Mouse (Mus musculus) ES-CJ7 (cell line): ENCODE measurements around the gene Fubp1.

Experiments
- DNase-seq: peaks from one replicate; pipeline ENCODE4 v3.0.0; 2011; ENCODE audit warnings: low read depth, low spot score

Gene Fubp1

DNA sequence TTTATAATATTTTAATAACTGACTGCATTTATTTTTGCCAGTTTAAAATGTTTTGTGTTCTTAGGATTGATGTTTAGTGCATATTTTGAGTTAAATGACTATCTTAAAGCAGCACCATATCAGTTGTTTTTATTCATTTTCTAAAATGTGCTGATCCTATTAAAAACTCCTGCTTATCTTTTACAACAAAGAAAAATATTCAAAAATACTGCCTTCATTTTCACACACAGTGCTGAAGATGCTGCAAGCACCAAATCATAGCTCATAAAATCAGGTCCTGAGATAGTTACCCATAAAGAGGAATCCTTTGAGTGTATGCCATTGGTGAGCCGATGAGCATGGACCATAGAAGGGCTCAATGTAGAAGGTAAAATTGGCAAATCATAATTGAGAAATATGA lies 25.0 kb downstream of the Fubp1 start:
- no peak for DNase-seq

DNA sequence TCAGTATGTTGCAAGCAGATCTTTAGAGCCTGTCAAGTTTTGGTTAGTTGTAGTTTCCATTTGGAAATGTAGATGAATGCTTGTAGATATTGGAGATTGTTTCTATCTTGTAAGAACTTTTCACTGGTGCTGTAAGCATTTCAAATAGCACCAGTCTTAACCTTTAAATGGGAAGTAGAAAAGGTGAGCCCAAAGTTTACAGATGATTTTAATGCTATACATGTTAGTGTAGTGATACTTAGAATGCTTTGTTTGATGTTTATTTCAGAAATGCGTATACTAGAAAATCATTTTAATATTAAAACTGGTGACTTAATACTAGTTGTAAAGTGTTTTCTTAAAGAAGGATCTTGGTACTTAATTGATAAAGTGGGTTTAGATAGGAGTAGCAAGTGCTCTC lies 25.6 kb downstream of the Fubp1 start:
- DNase-seq: no peak

DNA sequence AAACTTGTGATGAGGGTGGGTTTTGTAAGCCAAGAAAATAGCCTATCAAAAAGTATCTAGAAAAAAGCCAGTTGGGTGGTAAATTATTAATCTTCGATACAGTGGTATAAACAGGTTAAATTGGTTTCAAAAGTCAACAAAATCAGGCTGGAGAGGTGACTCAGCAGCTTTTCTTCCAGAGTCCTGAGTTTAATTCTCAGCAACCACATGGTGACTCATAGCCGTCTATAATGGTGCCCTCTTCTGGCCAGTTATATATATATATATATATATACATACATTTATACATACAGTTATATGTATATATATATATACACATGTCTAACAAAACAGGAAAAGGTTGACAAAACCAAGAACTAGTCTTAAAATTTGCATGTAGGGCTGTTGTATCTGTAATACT lies 28.6 kb downstream of the Fubp1 start:
- peak; percentile 45 for DNase-seq

DNA sequence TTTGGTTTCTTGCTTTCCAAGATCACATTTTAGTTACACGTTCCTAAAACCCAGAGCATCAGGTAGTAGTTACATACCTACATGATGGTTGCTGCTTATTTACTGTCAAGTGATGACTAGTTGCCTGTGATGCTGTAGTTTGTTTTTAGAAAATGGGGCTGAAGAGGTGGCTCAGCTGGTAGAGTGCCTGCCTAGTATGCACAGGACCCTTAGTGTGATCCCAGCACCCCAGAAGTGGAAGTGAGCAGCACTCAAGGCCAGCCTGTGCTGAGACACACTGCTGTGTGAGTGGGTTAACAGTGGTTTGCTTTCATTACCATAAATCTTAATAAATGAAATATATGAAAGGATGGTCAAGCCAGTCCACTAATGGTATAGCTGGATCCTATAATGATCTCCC lies 29.4 kb downstream of the Fubp1 start:
- DNase-seq: no peak

DNA sequence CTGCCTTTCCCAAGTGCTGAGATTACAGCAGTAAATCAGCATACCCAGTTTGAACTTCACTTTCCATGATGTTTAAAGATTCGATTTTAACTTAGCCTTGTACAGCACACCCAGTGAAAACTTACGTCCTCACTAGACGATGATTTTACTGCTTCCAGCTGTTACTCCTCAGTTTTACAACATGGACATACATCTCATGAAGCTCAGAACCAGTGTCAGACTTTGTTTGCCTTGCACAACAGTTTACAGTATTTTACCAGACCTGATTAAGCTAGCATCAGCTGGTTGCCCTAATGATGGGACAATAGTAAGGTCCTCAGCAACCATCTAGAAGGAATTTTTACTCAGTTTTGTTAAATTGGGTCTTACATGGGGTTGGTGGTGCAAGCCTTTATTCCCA lies 30.9 kb downstream of the Fubp1 start:
- no peak for DNase-seq

DNA sequence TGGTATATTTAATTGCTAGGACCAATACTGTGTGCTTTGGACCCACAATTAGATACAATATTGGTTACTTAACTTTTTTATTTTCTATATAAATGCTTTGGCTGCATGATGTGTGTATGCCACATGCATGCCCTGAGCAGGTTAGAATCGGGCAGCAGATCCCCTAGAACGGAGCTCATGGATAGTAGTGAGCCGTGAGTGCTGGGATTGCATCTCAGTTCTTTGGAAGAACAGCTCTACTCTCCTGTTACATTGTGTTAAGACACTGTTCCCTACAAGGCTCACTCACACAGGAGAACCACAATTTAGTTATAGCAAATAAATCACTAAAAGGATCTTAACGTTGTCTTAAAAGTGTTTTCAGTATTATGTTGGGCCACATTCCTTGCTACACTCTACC lies 33.1 kb downstream of the Fubp1 start:
- DNase-seq: no peak

DNA sequence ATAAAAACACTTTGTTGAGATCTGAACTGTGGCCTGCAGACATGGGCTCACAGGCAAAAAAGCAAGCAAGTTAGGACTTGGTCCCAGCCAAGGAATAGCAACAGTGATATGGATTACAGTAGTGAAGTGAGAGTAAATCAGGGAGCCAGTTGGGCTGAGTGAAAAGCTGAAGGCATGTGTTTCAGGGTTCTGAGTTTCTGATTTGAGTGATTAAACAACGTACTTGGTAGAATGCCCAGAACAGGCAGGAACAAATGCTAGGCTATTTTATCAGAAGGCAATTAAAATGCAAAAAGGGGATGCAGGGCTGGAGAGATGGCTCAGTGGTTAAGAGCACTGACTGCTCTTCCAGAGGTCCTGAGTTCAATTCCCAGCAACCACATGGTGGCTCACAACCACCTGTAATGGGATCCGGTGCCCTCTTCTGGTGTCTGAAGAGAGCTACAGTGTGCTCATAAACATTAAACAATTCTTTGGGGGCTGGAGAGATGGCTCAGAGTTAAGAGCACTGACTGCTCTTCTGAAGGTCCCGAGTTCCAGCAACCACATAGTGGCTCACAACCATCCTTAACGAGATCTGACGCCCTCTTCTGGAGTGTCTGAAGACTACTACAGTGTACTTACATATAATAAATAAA lies 35.2 kb downstream of the Fubp1 start:
- DNase-seq: peak; percentile 48

DNA sequence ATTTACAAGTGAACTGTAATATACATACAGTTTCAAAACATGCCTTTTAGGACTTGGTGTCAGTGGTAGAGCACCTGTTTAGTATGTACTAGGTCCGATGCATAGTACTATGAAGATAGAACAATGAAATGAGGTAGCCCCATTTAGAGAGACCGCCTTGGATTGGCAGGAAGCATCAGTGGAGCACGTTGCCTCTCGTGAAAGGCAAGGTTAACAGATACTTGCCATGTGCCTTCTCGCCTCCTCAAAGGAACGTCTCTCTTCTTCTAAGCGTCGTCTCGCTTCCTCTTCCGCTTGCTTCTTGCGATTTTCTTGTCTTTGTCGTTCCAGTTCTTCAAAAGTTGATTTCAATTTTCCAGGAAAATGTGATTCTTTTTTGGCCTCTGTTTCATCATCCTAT lies 37.5 kb downstream of the Fubp1 start:
- no peak for DNase-seq

DNA sequence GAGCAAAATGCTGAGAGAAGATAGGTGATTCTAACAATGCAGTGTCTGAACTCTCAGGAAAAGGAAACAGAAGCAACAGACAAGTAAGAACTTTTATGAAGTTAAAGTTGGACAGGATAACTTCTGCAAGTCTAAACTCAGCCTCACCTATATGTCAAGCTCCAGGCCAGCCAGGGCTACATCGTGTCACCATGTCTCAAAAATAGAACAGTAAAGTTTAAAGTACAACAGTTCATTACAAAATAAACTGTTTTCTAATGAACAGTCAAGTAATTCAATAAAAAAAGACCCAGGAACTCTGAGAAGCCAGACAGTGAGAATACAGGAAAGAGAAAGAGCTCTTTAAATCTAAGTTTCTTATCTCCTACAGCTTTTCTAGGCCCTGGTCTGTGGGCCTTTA lies 40.3 kb downstream of the Fubp1 start:
- DNase-seq: no peak

DNA sequence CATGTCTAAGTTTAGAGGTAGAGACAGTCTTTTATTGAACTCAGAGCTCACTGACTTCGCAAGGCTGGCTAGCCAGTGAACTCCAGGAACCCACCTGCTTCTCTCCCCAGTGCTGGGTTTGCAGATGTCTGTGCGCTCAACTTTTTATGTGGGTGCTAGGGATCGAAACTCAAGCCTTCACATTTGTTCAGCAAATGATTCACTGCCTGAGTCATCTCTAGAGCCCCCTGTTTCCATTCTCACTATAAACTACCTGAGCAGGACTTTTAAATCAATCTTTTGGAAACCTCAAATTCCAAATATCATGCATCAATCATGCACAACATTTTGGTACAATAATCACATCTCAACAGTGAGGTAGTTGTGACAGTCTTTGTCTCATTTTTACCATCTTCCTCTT lies 47.3 kb downstream of the Fubp1 start:
- DNase-seq: no peak

DNA sequence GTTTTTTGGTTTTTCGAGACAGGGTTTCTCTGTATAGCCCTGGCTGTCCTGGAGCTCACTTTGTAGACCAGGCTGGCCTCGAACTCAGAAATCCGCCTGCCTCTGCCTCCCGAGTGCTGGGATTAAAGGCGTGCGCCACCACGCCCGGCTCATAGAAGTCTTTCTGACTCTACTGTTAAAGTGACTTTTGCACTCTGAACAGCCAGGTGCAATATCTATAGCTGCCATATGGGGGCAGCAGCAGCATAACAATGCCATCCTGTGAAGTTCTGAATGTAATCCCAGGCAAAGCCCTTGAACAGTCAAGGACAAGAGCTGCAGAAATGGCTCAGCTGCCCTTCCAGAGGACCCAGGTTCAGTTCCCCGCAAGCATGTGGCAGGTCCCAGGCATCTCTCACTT lies 49.2 kb downstream of the Fubp1 start:
- DNase-seq: peak; percentile 72

DNA sequence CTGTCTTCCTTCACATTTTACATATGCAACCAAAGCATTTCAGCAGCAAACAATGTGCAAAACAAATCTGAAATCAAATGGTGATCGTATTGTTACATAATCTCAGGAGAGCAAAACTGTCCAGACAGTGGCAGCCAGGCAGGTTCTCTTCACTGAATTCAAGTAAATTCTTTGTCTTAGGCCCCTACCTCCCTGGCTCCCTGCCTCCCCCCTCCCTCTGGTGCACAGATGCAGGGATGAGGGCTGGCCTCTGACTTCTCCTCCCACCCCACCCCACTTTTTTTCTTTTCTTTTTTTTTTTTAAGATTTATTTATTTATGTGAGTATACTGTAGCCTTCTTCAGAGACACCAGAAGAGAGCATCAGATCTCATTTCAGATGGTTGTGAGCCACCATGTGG lies 50.1 kb downstream of the Fubp1 start:
- DNase-seq: no peak

DNA sequence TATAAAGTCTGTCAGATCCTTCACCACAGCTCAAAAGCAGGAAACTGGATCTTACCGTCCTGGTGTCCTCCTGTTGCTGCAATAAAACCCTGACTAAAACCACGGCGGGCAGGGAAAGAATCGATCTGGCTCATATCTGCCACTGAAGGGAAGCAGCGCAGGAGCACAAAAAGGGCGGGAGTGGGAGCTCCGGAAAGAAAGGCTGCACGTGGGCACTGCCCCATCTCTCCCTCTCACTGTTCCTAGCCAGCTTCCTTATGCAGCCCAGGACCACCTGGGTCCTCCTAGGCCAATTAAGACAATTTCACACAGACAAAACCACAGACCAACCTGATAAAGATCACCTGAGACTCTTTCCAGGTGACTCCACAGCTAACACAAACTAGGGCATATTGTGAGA lies 51.2 kb downstream of the Fubp1 start:
- DNase-seq: no peak

DNA sequence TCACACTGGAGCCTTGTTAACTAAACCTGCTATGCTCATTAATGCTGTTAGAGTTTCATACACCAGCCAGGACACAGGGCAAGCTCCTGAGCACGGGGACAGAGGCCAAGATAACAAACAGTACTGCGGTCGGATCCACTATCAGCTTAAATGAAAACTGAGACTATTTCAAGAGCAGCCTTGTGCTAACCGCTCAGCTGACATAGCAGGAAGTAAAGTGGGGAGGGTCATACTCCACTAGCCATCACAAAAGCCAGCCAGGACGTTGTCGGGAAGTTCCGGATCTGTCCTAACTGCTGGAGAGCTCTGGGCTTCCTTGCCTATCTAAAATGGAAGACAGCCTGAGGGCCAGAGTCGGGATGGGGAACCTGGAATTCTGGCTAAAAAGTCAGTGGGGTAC lies 51.7 kb downstream of the Fubp1 start:
- DNase-seq: no peak

DNA sequence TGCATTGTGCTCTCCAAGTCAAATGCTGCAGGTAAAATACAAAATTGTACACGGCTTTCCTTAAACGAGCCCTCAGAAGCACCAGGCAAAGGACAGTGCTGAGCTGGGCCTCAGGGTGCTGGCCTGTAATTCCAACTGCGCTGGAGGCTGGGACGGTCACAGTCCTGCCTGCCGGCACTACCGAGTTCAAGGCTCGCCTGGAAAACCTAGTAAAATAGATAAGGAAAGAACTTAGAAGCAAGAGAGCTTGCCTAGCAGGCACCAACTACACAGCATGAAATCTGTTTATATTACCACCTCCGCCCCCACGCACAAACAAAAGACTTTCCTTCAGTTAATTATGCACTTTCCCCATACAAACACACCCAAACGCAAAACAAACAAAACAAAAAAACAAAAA lies 54.2 kb downstream of the Fubp1 start:
- no peak for DNase-seq

DNA sequence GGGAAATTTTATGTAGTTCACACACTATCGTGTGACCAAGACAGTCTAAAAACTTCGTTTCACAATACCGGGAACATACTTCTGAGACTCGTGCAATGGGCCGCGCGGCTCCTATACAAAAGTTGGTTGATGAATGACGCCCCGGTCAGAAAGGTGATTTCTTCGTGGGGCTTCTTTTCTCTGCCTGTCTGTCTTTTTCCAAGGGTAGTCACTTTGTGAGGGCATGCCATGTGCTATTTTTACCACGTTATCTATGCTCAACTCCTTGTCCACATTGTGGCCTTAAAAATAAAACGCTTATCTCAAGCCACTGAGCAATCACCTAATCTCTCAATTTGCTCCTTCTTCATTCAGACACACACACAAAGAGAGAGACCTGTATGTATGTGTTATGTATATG lies 54.6 kb downstream of the Fubp1 start:
- no peak for DNase-seq

DNA sequence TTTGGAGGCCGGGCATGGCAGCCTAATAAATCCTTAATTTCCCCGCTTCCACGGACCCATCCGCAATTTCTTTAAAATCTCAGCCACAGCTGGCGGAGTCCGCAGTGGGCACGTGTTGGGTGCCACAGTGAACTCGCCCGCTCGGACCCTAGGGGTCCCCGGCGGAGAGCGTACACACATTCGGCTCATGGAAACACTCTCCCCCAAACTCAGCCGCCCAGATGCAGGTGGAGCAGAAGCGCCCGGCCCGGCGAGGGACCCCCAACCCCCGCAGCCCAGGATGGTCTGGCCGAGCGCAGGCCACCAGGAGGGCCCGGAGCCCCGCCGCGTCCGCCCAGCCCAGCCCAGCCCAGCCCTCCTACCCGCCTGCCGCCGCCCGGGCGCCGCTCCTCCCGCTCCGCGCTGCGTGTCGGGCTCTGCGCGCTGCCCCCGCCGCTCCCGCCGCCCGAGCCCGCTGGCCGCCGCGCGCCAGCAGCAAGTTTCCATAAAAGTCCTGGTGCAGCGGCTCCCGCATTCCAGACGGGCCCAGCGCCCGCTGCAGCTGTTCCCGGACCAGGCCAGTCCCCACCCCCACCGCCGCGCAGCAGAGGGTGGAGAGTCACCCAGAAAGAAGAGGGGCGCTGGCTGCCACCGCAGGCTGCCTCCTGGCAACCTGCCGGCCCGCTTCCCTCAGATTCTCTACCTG lies 55.3 kb downstream of the Fubp1 start:
- DNase-seq: peak; percentile 32

DNA sequence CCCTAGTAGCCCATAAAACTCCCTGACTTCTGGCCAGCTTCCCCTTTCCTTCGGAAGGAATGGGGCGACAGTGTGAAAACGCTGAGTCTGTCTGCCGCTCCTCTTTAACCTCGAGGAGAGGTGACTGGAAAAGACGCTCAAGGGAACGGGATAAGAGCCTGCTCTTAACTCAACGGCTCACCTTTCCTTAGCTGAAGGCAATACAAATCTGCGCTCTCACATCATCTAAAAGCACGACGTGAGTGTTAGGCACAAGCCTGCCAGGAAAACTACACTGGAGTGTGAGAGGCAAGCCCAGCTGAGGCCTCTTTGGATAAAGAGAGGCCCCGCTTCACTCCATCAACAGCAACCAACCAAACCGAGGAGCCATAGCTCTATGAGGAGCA lies 55.8 kb downstream of the Fubp1 start, which contains the start of gene Nexn:
TSS of gene Nexn (minus strand) at position 315 of the 386 bp plus-strand sequence.
- DNase-seq: peak; percentile 30

DNA sequence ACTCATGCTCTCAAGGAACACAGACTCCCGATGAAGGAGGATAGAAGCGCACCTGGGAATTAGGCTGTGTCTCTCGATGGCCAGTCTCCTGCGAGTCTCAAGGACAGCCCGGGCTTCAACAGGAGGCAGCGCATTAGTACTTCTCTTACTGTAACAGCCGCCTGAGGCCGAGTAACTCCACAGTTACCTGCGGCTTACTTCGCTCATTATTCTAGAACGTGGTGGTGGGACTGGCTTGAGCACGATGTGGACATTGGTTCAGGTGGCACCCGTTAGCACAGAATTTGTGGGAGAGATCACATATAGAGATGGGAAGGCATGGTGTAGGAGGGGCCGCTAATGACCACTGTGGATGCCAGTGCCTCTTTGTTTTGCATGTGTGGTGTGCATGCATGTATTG lies 57.9 kb downstream of the Fubp1 start:
- DNase-seq: no peak

DNA sequence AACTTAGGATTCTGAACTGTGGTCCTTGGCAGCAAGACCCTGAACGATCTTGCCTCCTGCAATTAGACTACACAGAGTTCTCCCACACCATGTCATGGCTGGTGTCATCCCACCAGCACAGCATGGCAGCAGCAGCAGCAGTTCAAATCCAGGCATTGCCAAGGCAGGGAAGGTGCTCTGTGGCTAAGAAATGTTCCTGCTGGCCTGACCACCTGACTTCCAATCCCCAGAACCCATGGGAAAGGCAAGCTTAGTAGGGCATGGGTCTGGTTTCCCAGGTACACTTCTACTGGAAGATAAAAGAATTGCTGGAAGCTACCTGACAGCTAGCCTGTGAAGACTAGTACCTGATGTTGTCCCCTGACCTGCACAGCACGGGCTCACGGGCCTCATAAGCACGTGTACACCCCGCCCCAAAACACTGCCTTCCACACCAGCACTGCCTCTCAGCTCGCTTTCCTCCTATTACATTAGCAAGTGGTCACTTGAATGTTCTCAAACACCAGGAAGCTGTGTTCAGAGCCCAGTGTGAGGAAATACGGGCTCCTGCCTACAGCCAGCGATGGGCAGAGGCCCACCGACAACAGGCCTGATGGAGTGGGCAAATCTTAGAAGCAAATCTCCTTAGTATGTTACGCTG lies 61.0 kb downstream of the Fubp1 start:
- DNase-seq: no peak

DNA sequence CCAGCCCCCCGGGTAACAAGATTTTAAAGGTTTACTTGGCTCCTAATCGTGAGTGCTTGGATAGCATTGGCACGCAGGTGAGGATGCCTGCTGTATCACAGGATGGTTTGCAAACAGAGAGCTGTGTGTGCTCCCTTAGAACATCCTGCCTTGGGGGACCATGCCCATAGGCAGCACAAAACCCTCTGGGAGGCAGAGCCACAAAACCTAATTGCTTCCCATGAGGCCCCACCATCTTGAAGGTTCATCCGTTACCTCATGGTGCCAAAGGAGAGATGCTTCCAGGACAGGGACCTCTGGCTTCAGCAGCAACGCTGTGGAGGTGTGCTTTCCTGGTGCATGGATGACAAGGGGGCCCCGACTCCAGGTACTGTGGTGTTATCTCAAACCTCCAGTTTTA lies 61.7 kb downstream of the Fubp1 start:
- DNase-seq: no peak

DNA sequence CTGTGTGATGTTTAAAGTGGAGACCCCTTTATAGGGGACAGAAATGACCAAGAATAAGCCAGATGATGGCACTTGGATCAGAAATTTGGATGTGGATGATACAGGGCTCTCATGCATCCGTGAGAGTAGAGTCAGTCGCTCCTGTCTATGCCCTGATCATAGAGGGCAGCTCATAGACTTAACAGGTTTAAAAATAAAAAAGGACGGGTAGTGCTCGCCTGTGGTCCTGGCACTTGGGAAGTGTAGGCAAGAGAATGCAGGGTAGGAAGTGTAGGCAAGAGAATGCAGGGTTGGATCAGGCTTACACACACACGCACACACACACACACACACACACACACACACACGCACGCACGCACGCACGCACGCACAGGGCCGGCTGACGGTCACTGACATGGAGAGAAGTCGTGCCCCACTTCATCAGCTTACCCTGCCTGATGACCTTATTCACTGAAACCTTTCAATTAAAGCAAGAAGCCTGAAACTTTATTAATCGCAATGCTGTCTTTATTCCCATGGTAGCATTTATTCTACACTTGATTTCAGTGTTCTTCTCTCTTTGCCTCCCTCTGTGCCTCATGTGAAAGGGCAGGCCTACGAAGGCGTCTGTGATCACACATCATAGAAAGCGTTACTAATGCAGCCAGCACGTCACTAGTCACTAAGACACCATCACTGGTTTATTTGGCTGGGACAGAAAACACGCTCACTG lies 62.9 kb downstream of the Fubp1 start:
- DNase-seq: no peak

DNA sequence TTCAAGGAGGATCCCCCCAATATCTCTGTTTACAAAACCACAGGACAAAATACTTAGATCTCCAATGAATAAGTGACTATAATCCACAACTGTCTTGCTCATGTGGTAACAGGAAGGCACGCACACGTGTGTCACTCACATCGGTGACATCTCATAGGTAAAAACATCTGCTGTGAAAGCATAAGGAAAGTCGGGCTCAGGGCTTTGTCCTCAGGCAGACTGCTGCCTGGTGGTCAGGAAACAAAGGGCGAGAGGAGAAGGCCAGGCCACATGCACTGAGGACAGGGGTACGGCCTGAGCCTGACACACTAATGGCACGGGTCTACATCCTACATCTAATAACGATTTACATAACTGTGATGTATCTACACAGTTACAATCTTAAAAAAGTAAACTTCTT lies 64.8 kb downstream of the Fubp1 start:
- no peak for DNase-seq
